Mouse (Mus musculus) CH12.LX (cell line): ENCODE results near the gene Hist1h2bf.
"Not testable (repeated sequence)": the region's sequence is repeated elsewhere in the genome, so short reads cannot be mapped to it uniquely, and the experiment has no call there.

ENCODE experiments used
- CHD1 ChIP-seq: IDR thresholded peaks from 2 replicates; pipeline ENCODE4 v1.6.1; 2012; ENCODE audit warnings: low read depth, low read length, improper control_type of control experiment, inconsistent platforms
- ETS1 ChIP-seq: conservative IDR thresholded peaks from 2 replicates; pipeline ENCODE4 v1.6.1; 2012; ENCODE audit warnings: low read depth, mild to moderate bottlenecking, inconsistent platforms, low read length, improper control_type of control experiment, moderate library complexity

GRCm38 (mm10) chr13:23533560-23534367 is 40.2 kb downstream of the Hist1h2bf start, which contains the start of gene Hist1h2af:
- TF ChIP-seq ETS1 = not testable (repeated sequence)
- TF ChIP-seq CHD1 = peak; percentile 76; the same call in 1 of the 2 replicates
